Mouse (Mus musculus) megakaryocyte, embryonic 14.5 days (primary cell): ENCODE results near the gene Abhd10.

Experiments
- FLI1 ChIP-seq: IDR thresholded peaks from 2 replicates; pipeline ENCODE4 v1.6.1; 2012; ENCODE audit warnings: low read length, inconsistent platforms, mixed read lengths
- GATA1 ChIP-seq: IDR thresholded peaks from 3 replicates; pipeline ENCODE4 v1.6.1; 2012; ENCODE audit warnings: mixed read lengths, low read length, inconsistent platforms, borderline replicate concordance

DNA sequence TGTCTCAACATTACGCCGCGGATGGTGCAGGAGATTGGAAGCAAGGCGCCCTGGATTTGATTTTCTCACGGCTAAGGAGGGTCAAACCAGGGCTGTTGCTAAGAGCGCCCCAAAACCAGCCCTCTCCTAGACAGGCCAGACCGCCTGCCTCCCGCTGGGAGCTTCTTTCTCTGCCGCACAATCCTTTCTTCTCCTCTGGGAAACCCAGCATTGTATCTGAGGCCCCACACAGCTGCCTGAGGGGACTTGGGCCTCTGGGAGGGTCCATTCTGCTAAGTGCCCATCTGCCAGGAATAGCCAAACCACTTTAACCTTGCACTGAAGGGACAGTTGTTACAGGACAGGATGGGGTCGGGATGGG is 18.0 kb downstream of the Abhd10 start:
- TF ChIP-seq GATA1 (no peak), FLI1 (no peak)
